Mouse (Mus musculus) embryonic facial prominence, embryonic 14.5 days (tissue): ENCODE results near the gene Shpk. TPM values are rescaled to one million over a fixed set of nuclear protein-coding genes. Genes with fewer than 3 reads are reported as not detected.
A peak's percentile ranks its signal among the peaks of the same experiment; 100 is the strongest.

ENCODE experiments used
- ATAC-seq: fragments of 200-750 bp; cut with Nextera tagmentation; 2 replicates; pipeline ENCODE4 v1.8.0; 2017; ENCODE audit warnings: low read depth, moderate number of reproducible peaks, moderate TSS enrichment
- DNase-seq: peaks from one replicate; pipeline ENCODE4 v3.0.0-alpha.2; 2015; ENCODE audit warnings: low spot score
- H3K27ac ChIP-seq: fragments of 300-500 bp; sonication (generic); replicated peaks from 2 replicates; pipeline ENCODE4 v1.5.1; 2014; ENCODE audit warnings: low read depth, mild to moderate bottlenecking, low read length, moderate library complexity
- H3K27me3 ChIP-seq: fragments of 300-500 bp; sonication (generic); replicated peaks from 2 replicates; pipeline ENCODE4 v1.6.1; 2014; ENCODE audit warnings: low read length; ENCODE audit not compliant: control insufficient read depth, insufficient read depth
- H3K36me3 ChIP-seq: fragments of 300-500 bp; sonication (generic); 2 replicates; pipeline ENCODE4 v1.6.1; 2014; ENCODE audit warnings: low read length, mixed read lengths; ENCODE audit not compliant: control insufficient read depth, insufficient read depth
- H3K4me1 ChIP-seq: fragments of 300-500 bp; sonication (generic); 2 replicates; pipeline ENCODE4 v1.6.1; 2014; ENCODE audit warnings: antibody characterized with exemption, low read length; ENCODE audit not compliant: control insufficient read depth, insufficient read depth
- H3K4me2 ChIP-seq: fragments of 300-500 bp; sonication (generic); 2 replicates; pipeline ENCODE4 v1.6.1; 2014; ENCODE audit warnings: low read depth, mild to moderate bottlenecking, low read length, moderate library complexity, mixed read lengths
- H3K4me3 ChIP-seq: fragments of 300-500 bp; sonication (generic); 2 replicates; pipeline ENCODE4 v1.5.1; 2014; ENCODE audit warnings: low read depth, mild to moderate bottlenecking, low read length
- H3K9ac ChIP-seq: fragments of 300-500 bp; sonication (generic); 2 replicates; pipeline ENCODE4 v1.6.1; 2014; ENCODE audit warnings: low read depth, mild to moderate bottlenecking, low read length, moderate library complexity, mixed read lengths
- H3K9me3 ChIP-seq: fragments of 300-500 bp; sonication (generic); 2 replicates; pipeline ENCODE4 v1.6.1; 2016; ENCODE audit warnings: low read length; ENCODE audit not compliant: control insufficient read depth
- WGBS: fragments of 180-500 bp; shearing (Covaris S2); extraction: QIAGEN DNeasy Blood & Tissue Kit; methylation state at CpG from one replicate; pipeline ENCODE4 v1.1.7; 2014; 5-methylcytosine and 5-hydroxymethylcytosine counted together
- polyA plus RNA-seq: library from polyadenylated mRNA; unstranded; fragments of >200 nt; fragmentation: Nextera tagmentation; extraction: Ambion mirVana; gene quantifications from 2 replicates; pipeline ENCODE4 v1.2.1, GENCODE M21; 2014

Gene Shpk
- polyA plus RNA-seq, 1 experiment from 2014 or later: 1.6 TPM

DNA sequence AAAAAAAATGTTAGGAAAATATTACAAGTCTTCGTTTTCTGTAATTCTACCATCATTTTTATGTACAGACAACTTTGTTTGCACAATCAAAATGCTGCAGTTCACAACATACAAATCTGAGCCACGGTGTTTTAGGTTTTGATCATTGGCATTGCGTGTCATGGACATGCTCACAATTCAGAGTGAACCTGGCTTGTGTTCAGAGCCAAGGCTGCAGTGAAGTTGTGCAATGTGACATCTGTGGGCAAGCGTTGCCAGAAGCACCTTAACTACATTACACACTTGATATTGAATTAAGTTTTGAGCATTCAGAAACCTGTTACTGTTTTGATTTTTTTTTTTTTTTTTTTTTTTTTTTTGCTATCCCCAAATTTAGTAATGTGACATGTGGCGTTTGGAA is 30.8 kb downstream of the Shpk start:
- WGBS: 78% methylated on average over 5 of the region's 5 CpGs
- Histone ChIP-seq H3K27ac (no peak overlapping the region), H3K4me3 (no peak overlapping the region), H3K27me3 (no peaks in the 10 kb centered on the region), H3K9ac (no peak overlapping the region), H3K9me3 (no peaks in the 10 kb centered on the region), H3K36me3 (no peaks in the 10 kb centered on the region), H3K4me2 (no peak overlapping the region), H3K4me1 (no peaks in the 10 kb centered on the region)
- ATAC-seq (no peak), DNase-seq (no peak)

DNA sequence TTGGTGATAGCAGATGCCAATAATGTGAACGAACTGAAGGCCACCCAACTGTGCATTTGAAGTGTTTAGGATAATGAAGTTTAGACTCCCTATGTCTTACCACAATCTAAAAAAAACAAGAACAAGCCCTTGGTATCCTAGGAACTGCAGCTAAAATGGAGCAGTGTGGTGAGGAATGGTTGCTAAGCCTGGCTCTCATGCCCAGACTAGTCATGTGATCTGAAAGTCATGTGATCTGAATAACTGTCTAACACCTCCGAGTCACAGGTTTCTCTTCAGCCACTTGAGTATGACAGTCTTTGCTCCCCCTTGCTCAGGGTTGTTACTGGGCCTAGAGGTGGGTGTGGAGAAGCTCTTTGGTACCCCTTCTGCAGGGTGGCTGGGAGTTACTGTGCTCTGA is 33.3 kb downstream of the Shpk start:
- H3K4me3 ChIP-seq: no peak overlapping the region
- no peak overlapping the region for H3K4me2 ChIP-seq
- no peak overlapping the region for H3K9ac ChIP-seq
- ATAC-seq: no peak
- H3K27ac ChIP-seq: no peak overlapping the region
- H3K36me3 ChIP-seq: no peaks in the 10 kb centered on the region
- no peaks in the 10 kb centered on the region for H3K9me3 ChIP-seq
- H3K4me1 ChIP-seq: peaks cover 8% of the 10 kb centered on the region; the same call in 1 of the 2 replicates
- 57% methylated on average over 2 of the region's 2 CpGs for WGBS
- no peak for DNase-seq
- no peaks in the 10 kb centered on the region for H3K27me3 ChIP-seq

DNA sequence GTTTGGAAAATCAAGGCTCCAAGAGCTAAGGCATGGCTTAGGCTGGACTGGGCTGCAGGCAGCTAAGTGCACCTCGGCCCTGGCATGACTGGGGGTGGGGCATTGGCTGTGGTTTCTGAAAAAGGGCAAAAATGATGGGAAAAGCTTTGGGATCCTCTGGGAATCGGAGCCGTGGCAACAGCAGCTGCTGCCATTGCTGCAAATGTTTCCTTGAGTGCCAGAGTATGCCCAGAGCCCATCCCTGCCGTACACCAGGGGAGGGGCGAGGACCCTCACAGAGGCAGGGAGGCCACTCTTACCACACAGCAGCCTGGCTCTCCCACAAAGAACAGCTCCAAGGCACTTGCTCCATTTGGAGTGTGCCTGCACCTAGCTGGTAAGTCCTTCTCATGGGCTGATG is 34.7 kb downstream of the Shpk start, which contains the start of gene Trpv1:
TSS of gene Trpv1 (plus strand) at position 301 of the 400 bp plus-strand sequence.
- 70% methylated on average over 3 of the region's 5 CpGs for WGBS
- H3K9ac ChIP-seq: no peak within 1 kb of the TSS
- no peak for ATAC-seq

DNA sequence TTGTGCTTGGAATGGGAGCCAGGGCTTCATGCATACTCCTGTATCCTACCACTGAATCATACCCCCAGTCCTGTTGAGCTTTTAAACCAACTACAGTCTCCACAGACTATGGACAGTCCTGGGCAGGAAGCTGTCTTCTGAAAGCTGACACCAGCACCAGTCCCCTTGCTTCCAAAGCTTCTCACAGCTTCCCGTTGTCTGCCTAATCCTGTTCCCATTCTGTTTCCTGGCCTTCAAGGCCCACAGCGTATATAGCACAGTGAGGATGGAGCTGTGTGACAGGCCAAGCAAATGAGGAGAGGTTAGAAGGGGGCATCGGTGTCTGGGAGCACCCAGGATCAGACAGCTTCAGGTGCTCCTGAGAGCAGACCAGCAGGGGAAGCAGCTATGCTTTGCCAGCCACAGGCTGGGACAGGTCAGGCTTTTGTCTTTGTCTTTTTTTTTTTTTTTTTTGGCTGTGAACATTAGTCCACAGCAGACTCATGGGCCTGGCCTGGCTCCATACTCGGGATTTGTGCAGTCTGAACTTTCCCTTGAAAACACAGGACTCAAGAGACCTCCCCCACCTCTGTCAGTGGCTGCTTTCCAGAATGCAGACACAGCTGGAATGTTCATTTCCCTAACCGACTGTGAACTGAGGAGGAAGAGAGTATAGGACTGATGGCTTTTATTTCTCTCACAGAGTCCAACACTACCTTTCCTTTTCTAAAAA is 36.9 kb downstream of the Shpk start:
- Histone ChIP-seq H3K9ac (peak overlapping the region; percentile 22; the same call in 1 of the 2 replicates), H3K27me3 (no peaks in the 10 kb centered on the region), H3K9me3 (no peaks in the 10 kb centered on the region), H3K27ac (peak overlapping the region; percentile 69; the same call in 1 of the 2 replicates), H3K4me2 (no peak overlapping the region), H3K4me1 (peaks cover 8% of the 10 kb centered on the region; the same call in 1 of the 2 replicates), H3K36me3 (no peaks in the 10 kb centered on the region), H3K4me3 (no peak overlapping the region)
- peak; percentile 87 for ATAC-seq
- peak; percentile 94 for DNase-seq
- WGBS: 20% methylated on average over 5 of the region's 5 CpGs

More for the DNA sequence above, 34.7 kb downstream of the Shpk start, which contains the start of gene Trpv1:
- H3K9me3 ChIP-seq: no peaks in the 10 kb centered on the region
- H3K4me1 ChIP-seq: peaks cover 8% of the 10 kb centered on the region; the same call in 1 of the 2 replicates
- H3K4me3 ChIP-seq: no peak within 1 kb of the TSS
- H3K27me3 ChIP-seq: no peaks in the 10 kb centered on the region
- H3K36me3 ChIP-seq: no peaks in the 10 kb centered on the region
- DNase-seq: no peak
- H3K4me2 ChIP-seq: no peak within 1 kb of the TSS
- no peak within 1 kb of the TSS for H3K27ac ChIP-seq

DNA sequence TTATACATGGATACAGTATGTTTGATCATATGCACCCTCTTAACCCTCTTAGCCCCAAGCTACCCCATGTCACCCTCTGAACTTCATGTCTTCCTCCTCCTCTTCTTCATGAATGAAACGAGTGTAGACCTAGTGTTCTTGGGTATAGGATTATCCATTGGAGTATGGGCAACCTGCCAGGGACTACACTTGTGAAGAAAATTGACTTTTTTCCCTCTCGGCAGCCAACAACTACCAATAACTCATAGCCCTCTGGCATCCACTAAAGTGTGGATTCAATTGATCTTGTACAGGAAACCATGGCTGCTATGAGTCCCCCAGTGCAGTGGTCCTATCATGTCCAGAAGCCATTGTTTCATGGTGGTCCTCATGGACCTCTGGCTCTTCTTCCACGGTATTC is 37.5 kb downstream of the Shpk start:
- ATAC-seq: no peak
- Histone ChIP-seq H3K36me3 (no peaks in the 10 kb centered on the region), H3K9me3 (no peaks in the 10 kb centered on the region), H3K4me1 (peaks cover 8% of the 10 kb centered on the region; the same call in 1 of the 2 replicates), H3K4me3 (no peak overlapping the region), H3K9ac (no peak overlapping the region), H3K4me2 (no peak overlapping the region), H3K27ac (peak overlapping the region; percentile 16; the same call in 1 of the 2 replicates), H3K27me3 (no peaks in the 10 kb centered on the region)
- peak; percentile 14 for DNase-seq
- WGBS: 55% methylated on average over 3 of the region's 3 CpGs

DNA sequence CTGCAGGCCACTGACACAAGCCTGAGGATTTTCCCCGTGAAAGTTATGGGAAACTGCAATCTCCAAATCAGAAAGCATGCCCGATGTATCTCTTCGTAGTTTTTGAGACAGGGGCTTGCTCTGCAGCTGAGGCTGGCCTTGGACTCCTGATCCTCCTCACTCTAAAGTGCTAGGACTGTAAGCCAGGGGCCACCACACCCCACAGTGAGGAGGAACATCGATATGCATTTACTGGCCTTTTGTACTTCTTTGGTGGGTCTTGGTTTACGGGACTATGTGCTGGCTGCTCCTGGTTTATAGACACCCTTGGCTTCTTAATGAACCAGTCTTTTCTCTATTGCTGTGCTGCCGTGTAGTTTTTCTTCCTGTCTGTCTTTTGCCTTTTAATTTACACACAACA is 42.9 kb downstream of the Shpk start:
- WGBS: 81% methylated on average over 6 of the region's 6 CpGs
- Histone ChIP-seq H3K9me3 (no peaks in the 10 kb centered on the region), H3K36me3 (no peaks in the 10 kb centered on the region), H3K4me3 (no peak overlapping the region), H3K27me3 (no peaks in the 10 kb centered on the region), H3K4me2 (no peak overlapping the region), H3K9ac (no peak overlapping the region), H3K4me1 (0 out of 2 replicates have a peak, but pooled peaks cover under 1% of the 10 kb centered on the region), H3K27ac (no peak overlapping the region)
- no peak for DNase-seq
- no peak for ATAC-seq

DNA sequence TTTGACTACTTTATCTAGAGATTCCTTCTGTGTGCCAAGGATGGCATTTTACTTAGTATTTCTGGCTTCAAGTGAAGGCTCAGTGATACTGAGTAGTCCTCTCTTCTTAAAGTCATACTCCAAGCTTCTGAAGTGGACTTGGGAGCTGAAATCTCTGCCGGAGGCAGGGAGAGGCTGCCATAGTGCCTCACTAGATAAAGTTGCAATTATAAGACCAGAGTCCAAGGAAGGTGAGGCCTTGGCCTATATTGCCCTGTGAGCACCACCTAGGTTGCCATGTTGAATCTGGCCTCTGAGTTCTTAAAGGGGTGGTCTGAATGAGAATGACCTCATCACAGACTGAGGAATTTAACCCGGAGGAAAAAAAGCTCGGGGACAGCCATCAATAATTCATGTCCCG is 43.5 kb downstream of the Shpk start:
- WGBS: 86% methylated on average over 4 of the region's 4 CpGs
- Histone ChIP-seq H3K36me3 (no peaks in the 10 kb centered on the region), H3K4me3 (no peak overlapping the region), H3K27me3 (no peaks in the 10 kb centered on the region), H3K4me2 (no peak overlapping the region), H3K4me1 (no peaks in the 10 kb centered on the region), H3K9ac (no peak overlapping the region), H3K9me3 (no peaks in the 10 kb centered on the region), H3K27ac (no peak overlapping the region)
- no peak for ATAC-seq
- no peak for DNase-seq

DNA sequence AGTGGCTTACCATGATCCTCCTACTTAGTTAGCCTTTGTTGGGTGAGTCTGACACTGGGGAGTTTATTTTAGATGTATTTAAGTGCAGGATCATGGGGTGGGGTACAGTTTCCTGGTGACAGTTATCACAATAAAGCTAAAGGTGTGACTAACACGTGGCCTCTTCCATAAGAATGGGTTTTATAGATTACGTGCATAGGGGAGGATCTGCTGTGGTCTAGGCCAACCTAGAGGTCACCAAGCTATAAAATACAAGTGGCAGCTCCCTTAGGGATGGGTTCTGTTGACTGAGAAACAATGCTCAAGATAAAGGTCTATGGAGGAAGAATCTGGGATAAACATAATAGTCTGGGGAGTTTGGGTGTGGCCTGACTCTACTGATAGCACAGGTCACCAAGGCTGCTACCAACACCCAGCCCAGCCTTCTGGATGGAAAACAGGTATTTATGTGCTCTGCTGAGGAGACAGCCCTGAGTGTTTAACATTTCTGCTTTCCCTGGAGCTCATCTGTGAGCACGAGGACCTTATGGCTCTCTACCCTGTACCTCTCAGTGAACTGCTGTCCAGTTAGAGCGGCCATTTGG is 58.2 kb downstream of the Shpk start:
- Histone ChIP-seq H3K27me3 (no peaks in the 10 kb centered on the region), H3K36me3 (no peaks in the 10 kb centered on the region), H3K4me3 (no peak overlapping the region), H3K4me1 (no peaks in the 10 kb centered on the region), H3K27ac (no peak overlapping the region), H3K4me2 (no peak overlapping the region), H3K9ac (no peak overlapping the region), H3K9me3 (no peaks in the 10 kb centered on the region)
- DNase-seq (no peak), ATAC-seq (no peak)
- WGBS: 72% methylated on average over 4 of the region's 4 CpGs

DNA sequence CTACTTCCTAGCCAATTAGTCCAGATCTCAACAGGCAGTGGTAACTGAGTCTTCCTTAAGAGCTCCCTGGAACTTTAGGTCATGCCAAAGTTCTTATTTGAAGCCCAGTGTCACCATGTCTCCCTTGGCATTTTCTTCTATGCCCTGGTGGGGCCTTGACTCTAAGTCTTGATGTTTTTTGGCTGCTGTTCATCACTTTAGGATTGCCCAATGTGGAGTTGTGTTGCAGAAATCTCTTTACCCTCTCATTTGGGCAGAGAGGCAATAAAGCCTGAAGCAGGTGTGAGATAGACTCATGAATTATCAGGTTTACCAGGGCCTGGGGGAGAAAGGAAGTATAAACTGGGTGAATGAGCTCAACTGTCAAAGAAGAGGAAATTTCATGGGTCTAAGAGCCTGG is 59.4 kb downstream of the Shpk start:
- Histone ChIP-seq H3K9ac (no peak overlapping the region), H3K4me1 (no peaks in the 10 kb centered on the region), H3K4me2 (no peak overlapping the region), H3K27me3 (no peaks in the 10 kb centered on the region), H3K4me3 (no peak overlapping the region), H3K36me3 (no peaks in the 10 kb centered on the region), H3K27ac (no peak overlapping the region), H3K9me3 (no peaks in the 10 kb centered on the region)
- no peak for ATAC-seq
- DNase-seq: no peak
